Mouse (Mus musculus): ENCODE measurements around the gene Marc1.

The Marc1 gene

DNA sequence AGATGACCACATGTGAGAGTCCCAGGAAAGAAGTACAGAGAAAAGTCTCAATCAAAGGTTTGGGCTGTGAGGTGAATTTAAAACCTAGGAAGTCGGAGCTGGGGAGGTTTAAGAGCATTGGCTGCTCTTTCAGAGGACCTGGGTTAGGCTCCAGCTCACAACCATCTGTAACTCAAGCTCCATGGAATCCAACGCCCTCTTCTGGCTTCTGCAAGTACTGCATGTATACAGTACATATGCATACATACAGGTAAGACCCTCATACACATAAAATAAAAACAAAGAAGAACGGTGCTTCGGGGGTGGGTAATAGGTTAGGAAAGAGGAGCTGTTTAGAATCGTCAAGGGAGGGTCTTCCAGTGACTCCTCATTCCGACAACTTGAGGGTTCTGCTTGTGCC, 6.7 kb upstream of the Marc1 start:
- DNase-seq: peak in 1 of 2 experiments; percentile 35

GRCm38 (mm10) chr1:184811716-184812250, 670 bp upstream of the Marc1 start:
- peak; percentile 22 to 53 for DNase-seq

DNA sequence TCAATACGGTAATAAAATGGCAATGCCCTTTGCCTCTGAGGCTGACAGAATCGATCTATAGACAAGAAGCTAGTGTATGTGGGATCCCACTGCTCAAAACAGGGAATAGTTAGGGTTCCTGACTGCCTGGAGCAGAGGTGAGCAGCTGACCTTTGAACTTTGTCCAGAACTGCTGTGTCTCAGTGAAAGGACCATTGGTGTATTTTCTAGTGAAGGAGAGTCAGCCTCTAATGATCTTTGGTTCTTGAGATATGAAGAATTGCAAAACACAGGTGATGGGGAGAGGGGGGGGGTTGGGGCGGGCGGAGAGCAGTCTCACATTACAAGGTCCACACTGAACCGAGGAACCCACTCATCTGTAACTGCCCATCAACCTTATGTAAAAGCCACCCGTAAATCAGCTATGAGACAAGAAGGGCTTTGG, 1.5 kb downstream of the Marc1 start:
- DNase-seq: peak in 1 of 2 experiments; percentile 60

DNA sequence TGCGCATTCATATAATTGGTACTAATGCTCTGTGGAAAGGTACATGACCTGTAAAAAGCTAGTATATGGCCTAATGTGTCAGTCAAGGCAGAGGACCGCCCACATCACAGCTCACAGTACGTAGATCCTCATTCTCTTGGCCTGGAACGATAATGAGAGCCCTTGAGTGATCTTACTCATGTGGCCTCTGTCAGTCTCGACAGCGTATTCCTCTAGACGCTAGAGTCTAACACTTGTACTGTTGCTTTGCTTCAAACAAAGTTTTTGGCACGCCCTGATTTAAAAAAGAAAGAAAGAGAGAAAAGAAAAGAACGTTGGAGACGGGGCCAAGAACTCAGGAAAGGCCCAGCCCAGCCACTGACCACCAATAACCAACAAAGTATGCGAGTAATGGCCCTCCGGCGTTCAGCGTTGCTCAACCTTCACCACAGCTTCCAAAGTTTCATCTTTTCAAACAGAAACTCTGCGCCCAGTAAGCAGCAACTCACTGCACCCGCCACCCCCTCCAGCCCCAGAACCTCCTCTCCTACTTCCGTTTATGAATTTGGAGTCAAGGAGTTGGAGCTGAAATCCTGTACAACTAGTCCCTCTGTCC, 2.6 kb downstream of the Marc1 start:
- no peak for DNase-seq

- DNase-seq: no peak
Measured at GRCm38 (mm10) chr1:184807627-184808417, 3.3 kb downstream of the Marc1 start.

GRCm38 (mm10) chr1:184807123-184807522, 4.0 kb downstream of the Marc1 start:
- no peak for DNase-seq

- no peak for DNase-seq
Measured at GRCm38 (mm10) chr1:184805749-184806148, 5.4 kb downstream of the Marc1 start.

GRCm38 (mm10) chr1:184793163-184793876, 17.8 kb downstream of the Marc1 start:
- DNase-seq: peak; percentile 60 to 66

DNA sequence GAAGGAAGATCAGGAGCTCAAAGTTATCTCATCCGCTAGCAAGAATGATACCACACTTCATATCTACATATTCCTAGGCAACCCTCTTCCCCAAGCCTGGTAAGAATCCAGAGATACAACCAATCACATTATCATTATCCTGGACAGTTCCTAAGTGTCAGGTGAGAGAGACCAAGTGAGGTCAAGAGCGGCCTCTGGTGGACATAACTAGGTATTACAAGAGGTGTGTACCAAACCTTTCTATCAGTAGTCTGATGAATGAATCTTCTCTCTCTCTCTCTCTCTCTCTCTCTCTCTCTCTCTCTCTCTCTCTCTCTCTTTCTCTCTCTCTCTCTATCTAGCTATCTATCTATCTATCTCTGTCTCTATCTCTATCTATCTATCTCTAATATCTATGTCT, 20.0 kb downstream of the Marc1 start:
- peak in 1 of 2 experiments; percentile 66 for DNase-seq

GRCm38 (mm10) chr1:184786376-184787151, 24.5 kb downstream of the Marc1 start:
- DNase-seq: peak in 1 of 2 experiments; percentile 23

- no peak for DNase-seq
Measured at GRCm38 (mm10) chr1:184783641-184784040, 27.5 kb downstream of the Marc1 start.

DNA sequence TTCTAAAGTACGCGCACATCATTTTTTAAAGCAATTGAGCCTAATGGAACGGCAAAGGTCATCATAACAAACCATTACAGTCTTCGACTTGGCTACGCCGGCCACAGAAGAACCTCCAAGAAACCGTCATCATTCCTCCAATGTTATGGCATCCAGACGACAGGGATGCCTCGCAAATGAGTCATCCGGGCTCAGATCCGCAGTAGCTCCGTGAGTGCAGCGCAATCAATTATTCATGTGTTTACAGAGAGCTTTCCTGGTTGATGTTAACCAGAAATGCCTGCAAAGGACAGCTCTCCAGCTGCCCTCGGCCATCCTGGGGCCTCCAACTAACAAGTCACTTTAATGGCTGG, 29.0 kb downstream of the Marc1 start:
- DNase-seq: peak in 1 of 2 experiments; percentile 17

GRCm38 (mm10) chr1:184781286-184782160, 29.6 kb downstream of the Marc1 start:
- DNase-seq: no peak

DNA sequence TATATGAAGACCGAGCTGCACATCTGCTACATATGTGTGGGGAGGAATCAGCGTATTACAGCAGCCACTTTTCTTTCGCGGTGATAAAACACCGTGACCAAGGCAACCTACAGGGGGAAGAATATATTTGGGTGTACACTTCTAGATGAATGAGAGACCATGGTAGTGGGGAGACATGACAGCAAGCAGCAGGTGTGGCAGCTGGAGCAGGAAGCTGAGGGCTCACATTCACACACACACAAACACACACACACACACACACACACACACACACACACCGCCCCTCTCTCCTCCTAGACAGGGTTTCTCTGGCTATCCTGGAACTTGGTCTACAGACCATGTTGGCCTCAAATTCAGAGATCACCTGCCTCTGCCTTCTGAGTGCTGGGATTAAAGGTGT, 33.0 kb downstream of the Marc1 start:
- DNase-seq: no peak

- no peak for DNase-seq
Measured at GRCm38 (mm10) chr1:184777061-184777795, 33.9 kb downstream of the Marc1 start.

DNA sequence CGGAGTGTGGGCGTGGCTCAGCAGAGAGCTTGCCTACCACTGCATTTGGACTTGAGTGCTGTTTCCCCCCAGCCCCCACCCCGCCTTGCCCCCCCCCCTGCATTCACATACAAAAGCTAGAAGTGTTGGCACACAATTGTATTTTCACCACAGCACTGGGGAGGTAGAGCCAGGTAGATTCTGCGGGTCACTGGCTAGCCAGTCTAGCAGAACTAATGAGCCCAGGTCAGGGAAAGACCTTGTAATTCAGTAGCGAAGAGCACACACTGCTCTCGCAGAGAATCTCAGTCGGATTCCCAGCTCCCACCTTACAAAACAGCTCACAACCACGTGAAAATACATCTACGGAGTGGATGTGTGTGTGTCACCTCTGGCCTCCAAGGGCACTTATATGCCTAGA, 35.8 kb downstream of the Marc1 start:
- peak; percentile 42 to 54 for DNase-seq

GRCm38 (mm10) chr1:184771891-184772249, 39.2 kb downstream of the Marc1 start:
- no peak for DNase-seq

DNA sequence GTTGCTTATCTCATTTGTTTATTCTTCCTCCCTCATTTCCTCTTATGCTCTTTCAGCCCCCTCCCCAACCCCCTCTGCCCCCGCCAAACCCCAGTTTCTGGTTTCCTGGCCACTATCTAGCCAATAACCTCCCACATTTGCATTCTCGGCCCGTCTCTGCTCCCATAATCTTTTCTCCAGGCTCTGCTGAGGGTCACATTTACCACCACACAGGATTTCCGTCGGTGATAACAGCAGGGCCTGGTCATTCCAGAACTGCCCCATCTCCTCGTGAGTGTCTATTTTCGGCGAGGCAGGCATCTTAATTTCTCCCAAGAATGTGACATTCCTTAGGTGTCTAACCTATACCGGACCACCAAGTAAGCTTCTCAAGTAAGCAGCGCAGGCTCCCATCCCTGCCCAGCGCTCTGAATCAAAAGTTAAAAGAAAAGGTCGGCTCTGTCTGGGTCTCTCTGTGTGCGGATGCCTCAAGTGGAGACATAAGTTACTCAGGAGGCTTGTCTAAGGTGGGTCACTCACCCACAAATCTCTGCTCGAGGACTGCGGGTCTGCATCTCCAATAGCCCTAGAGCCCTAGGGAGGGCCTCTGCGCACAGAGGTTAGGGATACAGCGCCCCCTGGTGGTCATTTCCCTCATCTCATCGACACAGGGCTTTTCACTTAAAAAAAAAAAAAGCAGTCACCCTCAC, 39.8 kb downstream of the Marc1 start:
- peak; percentile 72 to 92 for DNase-seq

GRCm38 (mm10) chr1:184763866-184764265, 47.2 kb downstream of the Marc1 start:
- DNase-seq: peak in 1 of 2 experiments; percentile 36

DNA sequence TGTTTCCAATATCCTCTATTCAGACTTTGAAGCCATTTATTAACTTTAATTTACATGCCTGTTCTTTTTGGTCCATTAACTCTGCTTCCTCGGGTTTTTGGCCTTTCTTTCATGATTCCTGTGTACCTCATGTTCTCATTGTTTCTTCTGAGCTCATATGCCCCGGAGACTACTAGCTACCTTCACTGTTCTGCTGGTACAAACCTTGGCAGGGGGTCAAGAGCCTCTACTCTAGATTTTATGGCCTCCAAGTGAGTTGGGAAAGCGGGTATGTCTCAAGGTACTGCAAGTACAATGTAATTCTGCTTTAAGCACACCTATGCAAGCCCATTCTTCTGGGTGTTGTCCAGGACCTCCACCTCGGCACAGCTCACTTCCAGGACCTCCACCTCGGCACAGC, 48.2 kb downstream of the Marc1 start:
- DNase-seq: peak in 1 of 2 experiments; percentile 35
